Mouse (Mus musculus) CH12.LX (cell line): ENCODE data around the gene Spp1. TPM values are rescaled to one million over a fixed set of nuclear protein-coding genes. Genes with fewer than 3 reads are reported as not detected.

Experiments used
- DNase-seq: peaks from one replicate; pipeline ENCODE4 v3.0.0-alpha.2; 2013; ENCODE audit errors: extremely low read depth
- H3K27ac ChIP-seq: 2 replicates; pipeline ENCODE4 v1.5.1; 2012; ENCODE audit warnings: low read depth, mild to moderate bottlenecking, control low read depth, moderate library complexity; ENCODE audit not compliant: insufficient read depth
- H3K27me3 ChIP-seq: replicated peaks from 2 replicates; pipeline ENCODE3; 2012; ENCODE audit warnings: inconsistent platforms
- H3K36me3 ChIP-seq, 2 experiments: replicated peaks in 1 of 2; 2 replicates each; pipeline versions ENCODE3 to v1.6.1; 2012; ENCODE audit warnings: inconsistent platforms in 1 of 2, low read length in 1 of 2, mild to moderate bottlenecking in 1 of 2, mixed read lengths in 1 of 2, moderate library complexity in 1 of 2; ENCODE audit not compliant: control insufficient read depth in 1 of 2, insufficient read depth in 1 of 2
- H3K4me1 ChIP-seq, 2 experiments: 2 replicates each; pipeline ENCODE4 v1.6.1; 2012; ENCODE audit warnings: inconsistent platforms in 1 of 2, moderate library complexity in 1 of 2; ENCODE audit not compliant: insufficient read depth in 2 of 2, control insufficient read depth in 1 of 2
- H3K4me2 ChIP-seq: 2 replicates; pipeline ENCODE4 v1.6.1; 2012; ENCODE audit warnings: low read depth, mild to moderate bottlenecking, control low read depth; ENCODE audit not compliant: poor library complexity, insufficient read depth, severe bottlenecking
- H3K4me3 ChIP-seq, 3 experiments: fragments of 150-350 bp in 1 of 3; sonication (generic) in 1 of 3; replicated peaks in 1 of 3; 2 replicates each; pipeline versions ENCODE3 to v1.5.1; 2011 to 2012; ENCODE audit warnings: low read depth in 2 of 3, low read length in 2 of 3, mild to moderate bottlenecking in 2 of 3, moderate library complexity in 2 of 3, control low read depth in 1 of 3, improper control_type of control experiment in 1 of 3, inconsistent platforms in 1 of 3, mixed read lengths in 1 of 3; ENCODE audit not compliant: poor library complexity in 1 of 3
- H3K79me2 ChIP-seq: replicated peaks from 2 replicates; pipeline ENCODE4 v1.6.1; 2012; ENCODE audit warnings: mild to moderate bottlenecking, moderate library complexity; ENCODE audit not compliant: control insufficient read depth, poor library complexity, insufficient read depth, severe bottlenecking; ENCODE audit errors: extremely low read depth
- H3K9ac ChIP-seq: 2 replicates; pipeline ENCODE4 v1.6.1; 2012; ENCODE audit warnings: low read depth, mild to moderate bottlenecking, control low read depth, moderate library complexity; ENCODE audit not compliant: insufficient read depth
- H3K9me3 ChIP-seq: replicated peaks from 2 replicates; pipeline ENCODE3; 2012; ENCODE audit warnings: low read length, inconsistent platforms, mixed read lengths
- BHLHE40 ChIP-seq: IDR thresholded peaks from 2 replicates; pipeline ENCODE4 v1.6.1; 2011; ENCODE audit warnings: mild to moderate bottlenecking, low read depth, low read length, improper control_type of control experiment
- CHD1 ChIP-seq: IDR thresholded peaks from 2 replicates; pipeline ENCODE4 v1.6.1; 2012; ENCODE audit warnings: low read depth, low read length, improper control_type of control experiment, inconsistent platforms
- CHD2 ChIP-seq: IDR thresholded peaks from 2 replicates; pipeline ENCODE4 v1.6.1; 2011; ENCODE audit warnings: low read length, improper control_type of control experiment
- CTCF ChIP-seq, 2 experiments: IDR thresholded peaks in 1 of 2; conservative IDR thresholded peaks in 1 of 2; 2 replicates each; pipeline ENCODE4 v1.5.1; 2011 to 2012; ENCODE audit warnings: low read depth in 2 of 2, low read length in 2 of 2, improper control_type of control experiment in 1 of 2, inconsistent platforms in 1 of 2, mild to moderate bottlenecking in 1 of 2, moderate library complexity in 1 of 2
- EP300 ChIP-seq: IDR thresholded peaks from 2 replicates; pipeline ENCODE4 v1.6.1; 2011; ENCODE audit warnings: low read length, improper control_type of control experiment
- ETS1 ChIP-seq: conservative IDR thresholded peaks from 2 replicates; pipeline ENCODE4 v1.6.1; 2012; ENCODE audit warnings: low read depth, mild to moderate bottlenecking, inconsistent platforms, low read length, improper control_type of control experiment, moderate library complexity
- HCFC1 ChIP-seq: IDR thresholded peaks from 2 replicates; pipeline ENCODE4 v1.6.1; 2012; ENCODE audit warnings: low read depth, mild to moderate bottlenecking, inconsistent platforms, low read length, improper control_type of control experiment
- IRF4 ChIP-seq: IDR thresholded peaks from 2 replicates; pipeline ENCODE4 v1.6.1; 2014; ENCODE audit warnings: low read depth, mild to moderate bottlenecking, inconsistent platforms, low read length, improper control_type of control experiment
- JUND ChIP-seq: conservative IDR thresholded peaks from 2 replicates; pipeline ENCODE4 v1.6.1; 2011; ENCODE audit warnings: low read depth, low read length, improper control_type of control experiment
- KAT2A ChIP-seq: IDR thresholded peaks from 2 replicates; pipeline ENCODE4 v1.6.1; 2012; ENCODE audit warnings: low read length, improper control_type of control experiment, inconsistent platforms; ENCODE audit not compliant: insufficient replicate concordance
- MEF2A ChIP-seq: IDR thresholded peaks from 2 replicates; pipeline ENCODE4 v1.6.1; 2014; ENCODE audit warnings: low read depth, mild to moderate bottlenecking, inconsistent platforms, low read length, improper control_type of control experiment, borderline replicate concordance
- NRF1 ChIP-seq: IDR thresholded peaks from 2 replicates; pipeline ENCODE4 v1.6.1; 2014; ENCODE audit warnings: low read depth, mild to moderate bottlenecking, inconsistent platforms, low read length, improper control_type of control experiment, moderate library complexity
- PAX5 ChIP-seq: IDR thresholded peaks from 2 replicates; pipeline ENCODE4 v1.6.1; 2012; ENCODE audit warnings: low read length, inconsistent platforms, mixed read lengths
- POLR2AphosphoS2 ChIP-seq: IDR thresholded peaks from 2 replicates; pipeline ENCODE4 v1.6.1; 2011; ENCODE audit warnings: low read depth, low read length, improper control_type of control experiment
- RAD21 ChIP-seq: IDR thresholded peaks from 2 replicates; pipeline ENCODE4 v1.6.1; 2011; ENCODE audit warnings: low read depth, mild to moderate bottlenecking, low read length, improper control_type of control experiment, moderate library complexity
- RCOR1 ChIP-seq: conservative IDR thresholded peaks from 2 replicates; pipeline ENCODE4 v1.6.1; 2012; ENCODE audit warnings: low read depth, mild to moderate bottlenecking, inconsistent platforms, low read length, improper control_type of control experiment
- SMC3 ChIP-seq: IDR thresholded peaks from 2 replicates; pipeline ENCODE4 v1.6.1; 2011; ENCODE audit warnings: low read depth, low read length, improper control_type of control experiment
- TBP ChIP-seq: conservative IDR thresholded peaks from 2 replicates; pipeline ENCODE4 v1.6.1; 2011; ENCODE audit warnings: low read depth, low read length, improper control_type of control experiment
- TCF12 ChIP-seq: IDR thresholded peaks from 2 replicates; pipeline ENCODE4 v1.6.1; 2014; ENCODE audit warnings: low read depth, mild to moderate bottlenecking, inconsistent platforms, low read length, improper control_type of control experiment
- UBTF ChIP-seq: IDR thresholded peaks from 2 replicates; pipeline ENCODE4 v1.6.1; 2012; ENCODE audit warnings: low read depth, mild to moderate bottlenecking, inconsistent platforms, low read length, improper control_type of control experiment, moderate library complexity
- USF2 ChIP-seq: conservative IDR thresholded peaks from 2 replicates; pipeline ENCODE4 v1.6.1; 2011; ENCODE audit warnings: low read depth, low read length, improper control_type of control experiment
- ZC3H11A ChIP-seq: IDR thresholded peaks from 2 replicates; pipeline ENCODE4 v1.6.1; 2012; ENCODE audit warnings: low read depth, mild to moderate bottlenecking, inconsistent platforms, low read length, improper control_type of control experiment
- ZKSCAN1 ChIP-seq: IDR thresholded peaks from 2 replicates; pipeline ENCODE4 v1.6.1; 2012; ENCODE audit warnings: low read depth, inconsistent platforms, low read length, improper control_type of control experiment, borderline replicate concordance
- ZNF384 ChIP-seq: IDR thresholded peaks from 2 replicates; pipeline ENCODE4 v1.6.1; 2012; ENCODE audit warnings: low read depth, low read length, improper control_type of control experiment, inconsistent platforms
- dilution Hi-C: fragments of 300-500 bp; cut with MboI; formaldehyde crosslinking; loops from 2 replicates; pipeline ENCODE4 v1.14.3; 2020; ENCODE audit warnings: low sequenced_read_pairs; ENCODE audit not compliant: extremely low pct_unique_long_range_greater_than_20kb, extremely low pct_ligation_motif_present
- in situ Hi-C: fragments of 300-500 bp; cut with MboI; formaldehyde crosslinking; loops from 3 replicates; pipeline ENCODE4 v1.14.3; 2019; ENCODE audit warnings: low sequenced_read_pairs, low pct_ligation_motif_present, low pct_unique_long_range_greater_than_20kb, mixed read lengths
- polyA plus RNA-seq: library from polyadenylated mRNA; unstranded; fragments of >175 nt; gene quantifications from 2 replicates; pipeline ENCODE4 v1.2.1, GENCODE M21; 2012; ENCODE audit warnings: low read depth; ENCODE audit not compliant: insufficient read length
- total RNA-seq, 2 experiments: library from RNA; depleted of rRNA; stranded (reverse); fragments of 300-350 nt in 1 of 2; fragments of >200 nt in 1 of 2; gene quantifications; 2 replicates each; pipeline ENCODE4 v1.2.3; 2012 to 2014

Spp1 gene
- total and polyA plus RNA-seq, 3 experiments, result 2.1 to 27.0 (median 10.4) TPM

GRCm38 (mm10) chr5:104390962-104391361 lies 44.0 kb upstream of the Spp1 start:
- Histone ChIP-seq H3K4me2 (no peak overlapping the region), H3K4me1 (peaks cover 0 to 4% of the 10 kb centered on the region in 2 experiments; a peak in 2 of 4 replicates), H3K4me3 (no peak overlapping the region), H3K79me2 (no peaks in the 10 kb centered on the region), H3K36me3 (no peaks in the 10 kb centered on the region), H3K27me3 (no peaks in the 10 kb centered on the region)
- in situ Hi-C loops (no loop called here), dilution Hi-C loops (no loop called here)
- no peak for TF ChIP-seq JUND
- no peak for TF ChIP-seq TBP
- TF ChIP-seq CHD2, result no peak
- no peak for TF ChIP-seq KAT2A
- TF ChIP-seq PAX5, result no peak
- TF ChIP-seq, all 38 proteins: peak for 0
- no peak overlapping the region for H3K9ac ChIP-seq
- no peak overlapping the region for H3K27ac ChIP-seq
- DNase-seq, result no peak
- H3K9me3 ChIP-seq, result no peaks in the 10 kb centered on the region

- in situ Hi-C loops (no loop called here), dilution Hi-C loops (no loop called here)
- Histone ChIP-seq H3K4me3 (no peak overlapping the region), H3K36me3 (no peaks in the 10 kb centered on the region), H3K4me1 (peaks cover 3 to 14% of the 10 kb centered on the region in 2 experiments; a peak in 3 of 4 replicates), H3K27me3 (no peaks in the 10 kb centered on the region), H3K27ac (no peak overlapping the region)
- no peak for DNase-seq
- TF ChIP-seq UBTF (no peak), ZNF384 (no peak), USF2 (no peak), ETS1 (no peak), CHD1 (no peak), POLR2AphosphoS2 (no peak), IRF4 (no peak), ZC3H11A (no peak)
- TF ChIP-seq, all 38 proteins: peak for 0
- Histone ChIP-seq H3K79me2 (no peaks in the 10 kb centered on the region), H3K4me2 (no peak overlapping the region), H3K9ac (no peak overlapping the region), H3K9me3 (no peaks in the 10 kb centered on the region)
Measured at GRCm38 (mm10) chr5:104392784-104393183, 42.1 kb upstream of the Spp1 start.

GRCm38 (mm10) chr5:104396286-104396685 lies 38.6 kb upstream of the Spp1 start:
- dilution Hi-C loops (no loop called here), in situ Hi-C loops (no loop called here)
- peak overlapping the region; percentile 32; the same call in 1 of the 2 replicates for H3K4me2 ChIP-seq

More at GRCm38 (mm10) chr5:104396286-104396685, 38.6 kb upstream of the Spp1 start:
- H3K9me3 ChIP-seq, result no peaks in the 10 kb centered on the region
- H3K4me3 ChIP-seq, result no peak overlapping the region
- H3K27ac ChIP-seq, result no peak overlapping the region
- no peak overlapping the region for H3K9ac ChIP-seq
- no peaks in the 10 kb centered on the region for H3K27me3 ChIP-seq
- TF ChIP-seq RAD21 (peak; percentile 3), POLR2AphosphoS2 (no peak), TCF12 (0 out of 2 replicates have a peak, but pooled peaks have one; percentile 14), NRF1 (no peak), ZNF384 (no peak), RCOR1 (no peak), HCFC1 (no peak), ZKSCAN1 (no peak), TBP (no peak), USF2 (no peak), CTCF (conservative IDR thresholded peaks at IDR 0.05 in 1 of 2, IDR thresholded peaks at IDR 0.05 in 1 of 2; ENCODE audit: low read depth in 2 of 2, low read length in 2 of 2) (peak in 1 of 2 experiments; percentile 30; a peak in 1 of 4 replicates), SMC3 (peak; percentile 11; the same call in 1 of the 2 replicates), IRF4 (no peak), JUND (peak; percentile 13; the same call in 1 of the 2 replicates), ETS1 (peak; percentile 60), BHLHE40 (no peak), EP300 (peak; percentile 27; the same call in 1 of the 2 replicates), MEF2A (no peak)
- no peaks in the 10 kb centered on the region for H3K79me2 ChIP-seq
- H3K4me1 ChIP-seq, result peaks cover 3 to 14% of the 10 kb centered on the region in 2 experiments; a peak in 3 of 4 replicates
- H3K36me3 ChIP-seq, result no peaks in the 10 kb centered on the region
- DNase-seq, result peak; percentile 55
